Mouse (Mus musculus): ENCODE data around the gene Trmt1. TPM values are rescaled to one million over a fixed set of nuclear protein-coding genes. Genes with fewer than 3 reads are reported as not detected.

Gene Trmt1
- total and polyA plus RNA-seq, 3 experiments = 77.0 to 160 (median 157) TPM

GRCm38 (mm10) chr8:84713381-84713780 is 27.3 kb downstream of the Trmt1 start:
- H3K9me3 ChIP-seq (replicated peaks; ENCODE audit: low read length) = no peaks in the 10 kb centered on the region
- no peak for DNase-seq (ENCODE audit: extremely low read depth)
- no peak for TF ChIP-seq ZKSCAN1 (IDR thresholded peaks at IDR 0.05; ENCODE audit: borderline replicate concordance, low read depth, low read length)
- no peak for TF ChIP-seq ZMIZ1 (IDR thresholded peaks at IDR 0.05; ENCODE audit: low read depth, low read length)
- no peak for TF ChIP-seq NRF1 (IDR thresholded peaks at IDR 0.05; ENCODE audit: low read depth, low read length)
- no peak for TF ChIP-seq RAD21 (IDR thresholded peaks at IDR 0.05; ENCODE audit: low read depth, low read length)
- TF ChIP-seq POLR2A (IDR thresholded peaks at IDR 0.05; ENCODE audit: low read depth, low read length) = no peak
- TF ChIP-seq E2F4 (IDR thresholded peaks at IDR 0.05; ENCODE audit: insufficient replicate concordance, low read depth, low read length) = no peak
- H3K9ac ChIP-seq (ENCODE audit: insufficient read depth, low read depth) = no peak overlapping the region
- no peaks in the 10 kb centered on the region for H3K79me2 ChIP-seq (replicated peaks; ENCODE audit: control insufficient read depth, extremely low read depth, insufficient read depth, poor library complexity, severe bottlenecking)
- H3K4me3 ChIP-seq (replicated peaks in 1 of 3; ENCODE audit: low read depth in 2 of 3, low read length in 2 of 3, poor library complexity in 1 of 3) = no peak overlapping the region
- H3K27me3 ChIP-seq (replicated peaks) = peaks cover 48% of the 10 kb centered on the region
- dilution Hi-C loops (cut with MboI; ENCODE audit: extremely low pct_ligation_motif_present, extremely low pct_unique_long_range_greater_than_20kb, low sequenced_read_pairs) (no loop called here), in situ Hi-C loops (cut with MboI; ENCODE audit: low pct_ligation_motif_present, low pct_unique_long_range_greater_than_20kb, low sequenced_read_pairs) (loop anchor here (10.0 kb wide), 1 partner anchor 101 kb away; no protein-coding TSS in a partner anchor)
- peaks cover 5 to 32% of the 10 kb centered on the region in 2 experiments; a peak in 3 of 4 replicates for H3K4me1 ChIP-seq (ENCODE audit: control insufficient read depth in 1 of 2, insufficient read depth in 2 of 2)
- H3K4me2 ChIP-seq (ENCODE audit: insufficient read depth, low read depth, poor library complexity, severe bottlenecking) = no peak overlapping the region
- H3K27ac ChIP-seq (ENCODE audit: insufficient read depth, low read depth) = no peak overlapping the region
- H3K36me3 ChIP-seq (replicated peaks in 1 of 2; ENCODE audit: control insufficient read depth in 1 of 2, insufficient read depth in 1 of 2, low read length in 1 of 2) = no peaks in the 10 kb centered on the region

GRCm38 (mm10) chr8:84714161-84714560 is 28.1 kb downstream of the Trmt1 start:
- H3K4me3 ChIP-seq (replicated peaks in 1 of 3; ENCODE audit: low read depth in 2 of 3, low read length in 2 of 3, poor library complexity in 1 of 3) = no peak overlapping the region
- peaks cover 55% of the 10 kb centered on the region for H3K27me3 ChIP-seq (replicated peaks)
- H3K4me1 ChIP-seq (ENCODE audit: control insufficient read depth in 1 of 2, insufficient read depth in 2 of 2) = peaks cover 3 to 26% of the 10 kb centered on the region in 2 experiments; a peak in 3 of 4 replicates
- TF ChIP-seq ZKSCAN1 (IDR thresholded peaks at IDR 0.05; ENCODE audit: borderline replicate concordance, low read depth, low read length) = no peak
- no peak for TF ChIP-seq POLR2A (IDR thresholded peaks at IDR 0.05; ENCODE audit: low read depth, low read length)
- no peak for TF ChIP-seq IRF4 (IDR thresholded peaks at IDR 0.05; ENCODE audit: low read depth, low read length)
- no peak for TF ChIP-seq USF2 (conservative IDR thresholded peaks at IDR 0.05; ENCODE audit: low read depth, low read length)
- TF ChIP-seq PAX5 (IDR thresholded peaks at IDR 0.05; ENCODE audit: low read length) = no peak
- no peak for TF ChIP-seq SIN3A (IDR thresholded peaks at IDR 0.05; ENCODE audit: low read length)
- no peak for TF ChIP-seq HCFC1 (IDR thresholded peaks at IDR 0.05; ENCODE audit: low read depth, low read length)
- no peak for TF ChIP-seq USF1 (IDR thresholded peaks at IDR 0.05; ENCODE audit: low read depth, low read length)
- no peak for TF ChIP-seq CTCF (conservative IDR thresholded peaks at IDR 0.05 in 1 of 2, IDR thresholded peaks at IDR 0.05 in 1 of 2; ENCODE audit: low read depth in 2 of 2, low read length in 2 of 2)
- in situ Hi-C loops (cut with MboI; ENCODE audit: low pct_ligation_motif_present, low pct_unique_long_range_greater_than_20kb, low sequenced_read_pairs) = loop anchor here (10.0 kb wide), 1 partner anchor 101 kb away; no protein-coding TSS in a partner anchor
- no peak for DNase-seq (ENCODE audit: extremely low read depth)
- H3K9me3 ChIP-seq (replicated peaks; ENCODE audit: low read length) = no peaks in the 10 kb centered on the region
- dilution Hi-C loops (cut with MboI; ENCODE audit: extremely low pct_ligation_motif_present, extremely low pct_unique_long_range_greater_than_20kb, low sequenced_read_pairs) = no loop called here
- H3K36me3 ChIP-seq (replicated peaks in 1 of 2; ENCODE audit: control insufficient read depth in 1 of 2, insufficient read depth in 1 of 2, low read length in 1 of 2) = no peaks in the 10 kb centered on the region
- H3K79me2 ChIP-seq (replicated peaks; ENCODE audit: control insufficient read depth, extremely low read depth, insufficient read depth, poor library complexity, severe bottlenecking) = no peaks in the 10 kb centered on the region
- no peak overlapping the region for H3K4me2 ChIP-seq (ENCODE audit: insufficient read depth, low read depth, poor library complexity, severe bottlenecking)
- no peak overlapping the region for H3K27ac ChIP-seq (ENCODE audit: insufficient read depth, low read depth)
- H3K9ac ChIP-seq (ENCODE audit: insufficient read depth, low read depth) = no peak overlapping the region

- H3K79me2 ChIP-seq (replicated peaks; ENCODE audit: control insufficient read depth, extremely low read depth, insufficient read depth, poor library complexity, severe bottlenecking) = no peaks in the 10 kb centered on the region
- TF ChIP-seq MAX (IDR thresholded peaks at IDR 0.05; ENCODE audit: low read length) (no peak), JUN (IDR thresholded peaks at IDR 0.05; ENCODE audit: insufficient read depth, low read depth, low read length) (no peak), IRF4 (IDR thresholded peaks at IDR 0.05; ENCODE audit: low read depth, low read length) (no peak), GABPA (IDR thresholded peaks at IDR 0.05; ENCODE audit: insufficient replicate concordance, low read depth, low read length) (no peak), JUND (conservative IDR thresholded peaks at IDR 0.05; ENCODE audit: low read depth, low read length) (no peak), TCF12 (IDR thresholded peaks at IDR 0.05; ENCODE audit: low read depth, low read length) (no peak), ZMIZ1 (IDR thresholded peaks at IDR 0.05; ENCODE audit: low read depth, low read length) (no peak), UBTF (IDR thresholded peaks at IDR 0.05; ENCODE audit: low read depth, low read length) (no peak)
- DNase-seq (ENCODE audit: extremely low read depth) = no peak
- peaks cover 3 to 24% of the 10 kb centered on the region in 2 experiments; a peak in 3 of 4 replicates for H3K4me1 ChIP-seq (ENCODE audit: control insufficient read depth in 1 of 2, insufficient read depth in 2 of 2)
- dilution Hi-C loops (cut with MboI; ENCODE audit: extremely low pct_ligation_motif_present, extremely low pct_unique_long_range_greater_than_20kb, low sequenced_read_pairs) (no loop called here), in situ Hi-C loops (cut with MboI; ENCODE audit: low pct_ligation_motif_present, low pct_unique_long_range_greater_than_20kb, low sequenced_read_pairs) (loop anchor here (10.0 kb wide), 1 partner anchor 99 kb away; no protein-coding TSS in a partner anchor)
- H3K4me2 ChIP-seq (ENCODE audit: insufficient read depth, low read depth, poor library complexity, severe bottlenecking) = no peak overlapping the region
- H3K9me3 ChIP-seq (replicated peaks; ENCODE audit: low read length) = no peaks in the 10 kb centered on the region
- H3K36me3 ChIP-seq (replicated peaks in 1 of 2; ENCODE audit: control insufficient read depth in 1 of 2, insufficient read depth in 1 of 2, low read length in 1 of 2) = no peaks in the 10 kb centered on the region
- no peak overlapping the region for H3K9ac ChIP-seq (ENCODE audit: insufficient read depth, low read depth)
- no peak overlapping the region for H3K4me3 ChIP-seq (replicated peaks in 1 of 3; ENCODE audit: low read depth in 2 of 3, low read length in 2 of 3, poor library complexity in 1 of 3)
- peaks cover 67% of the 10 kb centered on the region for H3K27me3 ChIP-seq (replicated peaks)
- no peak overlapping the region for H3K27ac ChIP-seq (ENCODE audit: insufficient read depth, low read depth)
These were observed 29.9 kb downstream of the Trmt1 start for GRCm38 (mm10) chr8:84715893-84716468.
